Mouse (Mus musculus) mature B cell (primary cell): ENCODE results near the gene Ccr1.
"Not testable (repeated sequence)": the region's sequence is repeated elsewhere in the genome, so short reads cannot be mapped to it uniquely, and the experiment has no call there.

Source experiments
- in situ Hi-C: fragments of 300-500 bp; cut with MboI; formaldehyde crosslinking; loops from 2 replicates; pipeline ENCODE4 v1.14.3; 2019

Ccr1 gene

GRCm38 (mm10) chr9:123926041-123926440, 42.5 kb downstream of the Ccr1 start:
- in situ Hi-C loops: not testable (repeated sequence)

GRCm38 (mm10) chr9:123925101-123925946, 43.2 kb downstream of the Ccr1 start:
- in situ Hi-C loops: no loop called here

- in situ Hi-C loops: no loop called here
These were observed 43.9 kb downstream of the Ccr1 start for GRCm38 (mm10) chr9:123924589-123925066.

- in situ Hi-C loops: not testable (repeated sequence)
These were observed 44.5 kb downstream of the Ccr1 start for GRCm38 (mm10) chr9:123924035-123924434.

GRCm38 (mm10) chr9:123923146-123923991, 45.1 kb downstream of the Ccr1 start:
- in situ Hi-C loops: no loop called here
